Mouse (Mus musculus): ENCODE measurements at regions not wholly inside any gene's neighbourhood (a gene's known extent, or its start where the extent isn't known, plus 50 kb on each side); places are given as distances from the start of the nearest gene placed in this dataset.

DNA sequence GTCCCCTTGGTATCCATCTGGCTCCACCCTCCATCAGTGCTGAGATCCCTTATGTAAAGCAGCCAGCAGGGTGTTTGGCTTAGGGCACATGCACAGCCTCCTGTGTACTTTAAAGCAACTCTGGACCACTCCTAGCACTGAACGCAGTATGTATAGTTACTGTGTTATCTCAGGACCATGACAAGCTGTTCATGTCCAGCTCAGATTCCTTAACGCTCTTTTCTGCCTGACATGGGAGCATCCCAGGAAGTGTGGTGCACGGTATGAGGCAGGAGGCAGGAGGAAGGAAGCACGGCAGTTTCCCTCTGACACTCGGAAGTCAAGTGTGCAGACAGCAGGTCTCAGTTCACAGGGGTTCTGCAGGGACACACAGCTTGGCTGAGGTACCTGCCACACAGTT, 163.1 kb upstream of the Msx2 start:
- 80% methylated on average over 5 of the region's 5 CpGs for WGBS
- no peak for ATAC-seq (ENCODE audit: low FRiP score, low read depth)
- Histone ChIP-seq H3K4me2 (no peak overlapping the region), H3K9ac (no peak overlapping the region), H3K4me1 (replicated peaks) (0 out of 2 replicates have a peak, but pooled peaks cover 4% of the 10 kb centered on the region), H3K27me3 (no peaks in the 10 kb centered on the region), H3K9me3 (no peaks in the 10 kb centered on the region), H3K4me3 (no peak overlapping the region), H3K36me3 (no peaks in the 10 kb centered on the region), H3K27ac (replicated peaks) (no peak overlapping the region)

DNA sequence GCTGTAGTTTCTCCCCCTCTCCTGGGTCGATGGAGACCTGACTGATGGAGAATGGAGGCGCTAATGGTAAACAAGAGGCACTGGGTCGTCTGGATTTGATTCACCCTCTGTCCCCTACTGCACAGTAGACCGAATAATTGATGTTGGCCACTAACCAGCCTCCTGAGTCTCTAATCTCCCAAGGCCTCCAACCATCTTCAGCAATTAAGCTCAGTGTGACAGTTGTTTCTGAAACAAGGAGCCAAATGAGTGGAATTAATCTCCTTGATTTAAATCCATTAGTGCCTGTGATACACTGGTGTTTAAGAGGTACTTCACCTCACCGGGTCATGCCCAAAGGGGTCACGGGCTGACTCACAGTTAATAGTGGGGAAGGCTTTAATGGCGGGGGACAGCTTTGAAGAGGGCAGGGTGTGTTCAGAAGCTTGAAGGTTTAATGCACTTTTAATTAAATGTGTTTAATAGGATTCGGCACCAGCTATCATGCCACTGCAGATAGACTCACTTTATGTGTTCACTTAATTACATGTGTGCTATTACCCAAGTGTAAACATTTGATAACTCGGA, 161.8 kb upstream of the Msx2 start:
- WGBS, result 47% methylated on average over 9 of the region's 9 CpGs
- Histone ChIP-seq H3K36me3 (no peaks in the 10 kb centered on the region), H3K9me3 (no peaks in the 10 kb centered on the region), H3K27ac (replicated peaks) (no peak overlapping the region), H3K4me2 (no peak overlapping the region), H3K4me3 (no peak overlapping the region), H3K4me1 (replicated peaks) (0 out of 2 replicates have a peak, but pooled peaks cover 2% of the 10 kb centered on the region), H3K9ac (no peak overlapping the region), H3K27me3 (peaks cover 3% of the 10 kb centered on the region; the same call in 1 of the 2 replicates)
- peak; percentile 71 for ATAC-seq (ENCODE audit: low FRiP score, low read depth)

DNA sequence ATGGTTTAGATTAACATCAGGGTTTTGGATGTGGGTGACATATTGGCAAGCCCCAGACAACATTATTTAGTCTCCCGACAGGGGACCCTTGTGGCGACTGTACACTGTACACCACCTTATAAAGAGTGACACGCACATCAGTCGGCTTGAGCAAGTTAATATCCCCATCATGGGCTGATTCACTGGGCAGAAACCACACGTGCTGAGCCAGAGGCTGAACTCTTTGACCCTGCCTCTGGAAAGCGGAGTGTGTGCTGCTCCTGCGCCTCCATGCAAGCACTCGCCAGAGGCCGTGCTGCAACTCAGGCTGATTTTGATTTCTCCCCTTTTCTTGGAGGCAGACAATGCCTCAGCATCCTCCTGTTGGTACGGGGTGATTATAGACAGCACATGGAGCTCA, 125.2 kb upstream of the Msx2 start:
- Histone ChIP-seq H3K4me1 (replicated peaks) (no peaks in the 10 kb centered on the region), H3K4me2 (no peak overlapping the region), H3K9me3 (no peaks in the 10 kb centered on the region), H3K36me3 (no peaks in the 10 kb centered on the region), H3K27me3 (no peaks in the 10 kb centered on the region), H3K9ac (no peak overlapping the region), H3K27ac (replicated peaks) (no peak overlapping the region), H3K4me3 (no peak overlapping the region)
- no peak for ATAC-seq (ENCODE audit: low FRiP score, low read depth)
- WGBS, result 56% methylated on average over 10 of the region's 10 CpGs

DNA sequence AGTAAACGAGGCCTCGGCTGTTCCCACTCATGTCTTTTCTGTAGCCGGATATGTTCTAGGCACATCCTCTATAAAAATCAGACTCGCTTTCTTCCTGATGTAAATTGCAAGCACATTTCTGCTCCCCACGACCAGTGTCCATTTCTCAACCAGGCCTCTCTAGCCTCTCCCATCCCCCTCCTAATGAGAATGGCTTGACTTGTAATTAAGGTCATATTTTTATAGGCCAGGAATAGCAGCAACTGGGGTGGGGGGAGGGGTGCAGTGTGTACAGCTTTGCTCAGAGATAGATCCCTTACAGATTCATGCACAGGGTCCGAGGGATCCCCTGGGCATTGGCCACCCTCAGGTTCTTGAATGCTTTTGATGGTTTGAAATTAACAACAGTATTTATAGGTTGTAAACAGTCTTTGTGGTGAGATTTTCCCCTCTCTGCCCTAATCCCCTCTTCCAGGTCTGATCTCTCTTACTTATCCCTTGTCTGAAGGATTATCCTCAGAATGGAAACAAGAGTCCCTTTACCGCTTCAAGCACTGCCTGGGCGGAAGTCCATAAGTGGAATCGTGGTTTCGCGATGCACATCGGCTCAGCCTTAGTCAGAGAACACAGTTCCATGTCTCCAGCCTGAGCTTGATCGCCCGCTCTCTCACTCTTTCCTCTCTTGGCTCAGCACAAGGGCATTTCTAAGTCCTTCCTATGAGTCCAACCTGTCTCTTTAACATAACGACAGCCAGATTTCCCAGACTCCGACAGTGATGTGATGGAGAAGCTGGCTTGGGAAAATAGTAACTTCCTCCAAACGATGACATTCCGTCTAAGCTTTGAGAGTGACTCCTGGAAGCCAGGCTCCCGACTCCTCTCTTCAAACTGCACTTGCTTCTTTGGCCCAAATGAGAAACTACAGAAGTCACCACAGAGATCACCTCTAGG, 124.3 kb upstream of the Msx2 start:
- ATAC-seq (ENCODE audit: low FRiP score, low read depth), result no peak
- Histone ChIP-seq H3K27me3 (no peaks in the 10 kb centered on the region), H3K27ac (replicated peaks) (no peak overlapping the region), H3K4me2 (no peak overlapping the region), H3K4me1 (replicated peaks) (no peaks in the 10 kb centered on the region), H3K4me3 (no peak overlapping the region), H3K36me3 (no peaks in the 10 kb centered on the region), H3K9ac (no peak overlapping the region), H3K9me3 (no peaks in the 10 kb centered on the region)
- 87% methylated on average over 19 of the region's 19 CpGs for WGBS

DNA sequence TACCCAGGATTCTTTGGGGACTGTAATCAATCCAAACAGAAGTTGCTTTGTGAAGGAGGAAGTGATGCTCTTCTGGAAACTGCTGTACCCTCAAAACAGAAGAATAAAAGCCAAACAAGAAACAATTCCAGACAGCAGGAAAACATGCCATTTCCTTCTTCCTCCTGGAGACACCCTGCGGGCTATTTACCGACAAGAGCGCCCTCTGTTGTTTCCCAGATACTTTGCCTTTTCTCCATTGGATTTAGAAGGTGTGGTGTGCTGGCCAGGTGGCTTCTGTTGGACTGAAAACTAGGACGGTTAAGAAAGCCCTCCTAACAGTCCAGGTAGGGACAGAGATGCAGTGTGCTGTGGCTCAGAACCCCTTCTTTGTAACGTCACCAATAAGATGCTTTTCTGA, 119.9 kb upstream of the Msx2 start:
- no peak overlapping the region for H3K27ac ChIP-seq (replicated peaks)
- H3K9me3 ChIP-seq, result no peaks in the 10 kb centered on the region
- H3K4me3 ChIP-seq, result no peak overlapping the region
- no peaks in the 10 kb centered on the region for H3K36me3 ChIP-seq
- H3K4me2 ChIP-seq, result no peak overlapping the region
- H3K9ac ChIP-seq, result no peak overlapping the region
- ATAC-seq (ENCODE audit: low FRiP score, low read depth), result no peak
- no peaks in the 10 kb centered on the region for H3K4me1 ChIP-seq (replicated peaks)
- no peaks in the 10 kb centered on the region for H3K27me3 ChIP-seq
- 16% methylated on average over 5 of the region's 5 CpGs for WGBS

DNA sequence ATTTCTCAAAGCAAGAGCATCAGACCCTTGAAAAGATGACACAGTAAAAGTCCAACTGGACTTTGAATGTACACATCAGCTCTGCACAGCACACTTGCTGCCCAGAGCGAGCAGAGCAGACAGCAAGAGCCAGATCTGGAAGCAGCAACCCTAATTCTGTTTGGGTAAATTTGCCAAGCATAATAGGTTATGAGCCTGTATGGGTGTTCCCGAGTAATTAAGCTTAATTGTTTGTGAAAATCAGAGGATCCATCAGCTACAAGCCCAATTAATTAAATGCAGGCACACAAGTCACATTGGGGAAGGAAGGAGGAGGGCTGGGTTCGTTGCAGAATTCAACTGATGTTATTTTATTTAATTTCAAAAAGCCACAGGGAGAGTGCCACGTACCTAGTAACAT, 113.9 kb upstream of the Msx2 start:
- WGBS, result 54% methylated on average over 4 of the region's 4 CpGs
- Histone ChIP-seq H3K9ac (no peak overlapping the region), H3K4me2 (no peak overlapping the region), H3K27ac (replicated peaks) (no peak overlapping the region), H3K4me3 (no peak overlapping the region), H3K9me3 (no peaks in the 10 kb centered on the region), H3K27me3 (no peaks in the 10 kb centered on the region), H3K36me3 (no peaks in the 10 kb centered on the region), H3K4me1 (replicated peaks) (no peaks in the 10 kb centered on the region)
- no peak for ATAC-seq (ENCODE audit: low FRiP score, low read depth)

DNA sequence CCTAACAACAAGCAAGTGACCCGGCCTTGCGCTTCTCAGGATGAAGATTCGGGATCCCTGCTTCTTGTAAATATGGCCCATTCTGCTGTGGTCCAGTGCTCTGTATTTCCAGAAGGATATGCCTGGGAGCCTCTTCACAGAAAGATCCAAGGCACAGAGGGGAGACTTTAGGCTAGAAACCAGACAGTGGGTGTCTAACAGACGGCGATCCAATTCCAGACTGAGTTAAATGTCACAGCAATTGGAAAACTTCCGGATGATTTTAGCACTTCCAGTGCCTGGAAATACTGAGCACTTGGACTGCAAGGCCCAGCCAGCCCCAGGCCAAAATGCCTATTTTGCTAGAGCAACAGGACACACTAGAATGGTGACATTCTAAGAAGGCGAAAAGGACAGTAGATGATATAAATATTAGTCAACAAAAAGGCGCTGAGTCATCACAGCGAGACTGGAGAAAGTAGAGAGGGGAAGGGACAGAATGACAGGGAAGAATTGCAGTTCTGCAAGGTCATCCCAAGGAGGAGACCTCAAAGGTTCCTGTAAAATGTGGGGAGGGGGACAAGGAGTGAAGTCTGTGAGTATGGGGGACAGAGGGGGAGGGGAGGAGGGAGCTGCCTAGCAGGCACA, 111.7 kb upstream of the Msx2 start:
- no peaks in the 10 kb centered on the region for H3K4me1 ChIP-seq (replicated peaks)
- no peak for ATAC-seq (ENCODE audit: low FRiP score, low read depth)
- H3K27me3 ChIP-seq, result no peaks in the 10 kb centered on the region
- no peak overlapping the region for H3K9ac ChIP-seq
- no peak overlapping the region for H3K4me3 ChIP-seq
- no peaks in the 10 kb centered on the region for H3K36me3 ChIP-seq
- no peaks in the 10 kb centered on the region for H3K9me3 ChIP-seq
- no peak overlapping the region for H3K27ac ChIP-seq (replicated peaks)
- WGBS, result 89% methylated on average over 9 of the region's 9 CpGs
- no peak overlapping the region for H3K4me2 ChIP-seq

DNA sequence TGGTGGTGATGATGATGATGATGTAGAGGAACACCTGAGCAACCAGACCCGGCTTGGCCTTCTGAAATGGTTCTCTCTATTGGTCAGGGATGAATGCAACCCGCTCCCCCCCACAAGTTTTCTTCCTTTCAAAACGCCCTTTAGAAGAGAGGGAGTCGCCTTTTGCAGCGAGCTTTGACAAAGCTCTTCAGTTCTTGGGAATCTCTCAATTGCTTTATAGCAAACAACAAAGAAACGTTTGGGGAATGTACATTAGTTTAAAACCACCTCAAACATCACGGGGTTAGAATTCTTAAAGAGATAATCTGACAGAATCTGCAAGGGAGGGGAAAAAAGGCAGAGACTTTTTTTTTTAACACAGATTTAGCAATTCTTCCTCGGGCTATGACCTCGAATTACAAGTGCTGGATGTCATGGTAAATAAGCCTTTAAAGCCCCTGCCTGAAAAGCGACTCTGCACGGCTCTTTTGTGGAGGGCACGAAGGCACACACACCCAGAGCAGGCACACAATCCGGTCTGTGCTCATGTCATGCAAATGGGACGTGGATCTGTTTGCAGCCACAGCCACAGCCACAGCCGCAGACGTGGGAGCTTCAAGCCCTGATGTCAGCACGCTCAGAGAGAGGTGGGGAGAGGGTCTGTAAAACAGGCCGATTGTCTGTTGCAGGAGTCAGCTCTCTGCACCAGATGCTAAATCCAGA, 81.2 kb upstream of the Msx2 start:
- no peaks in the 10 kb centered on the region for H3K9me3 ChIP-seq
- H3K9ac ChIP-seq, result 0 out of 2 replicates have a peak overlapping the region, but pooled peaks have one; percentile 13
- no peaks in the 10 kb centered on the region for H3K36me3 ChIP-seq
- peaks cover 13% of the 10 kb centered on the region for H3K4me1 ChIP-seq (replicated peaks)
- no peaks in the 10 kb centered on the region for H3K27me3 ChIP-seq
- H3K4me2 ChIP-seq, result peak overlapping the region; percentile 33
- peak; percentile 51; the same call in 1 of the 2 replicates for ATAC-seq (ENCODE audit: low FRiP score, low read depth)
- H3K27ac ChIP-seq (replicated peaks), result no peak overlapping the region
- 15% methylated on average over 18 of the region's 18 CpGs for WGBS
- no peak overlapping the region for H3K4me3 ChIP-seq

DNA sequence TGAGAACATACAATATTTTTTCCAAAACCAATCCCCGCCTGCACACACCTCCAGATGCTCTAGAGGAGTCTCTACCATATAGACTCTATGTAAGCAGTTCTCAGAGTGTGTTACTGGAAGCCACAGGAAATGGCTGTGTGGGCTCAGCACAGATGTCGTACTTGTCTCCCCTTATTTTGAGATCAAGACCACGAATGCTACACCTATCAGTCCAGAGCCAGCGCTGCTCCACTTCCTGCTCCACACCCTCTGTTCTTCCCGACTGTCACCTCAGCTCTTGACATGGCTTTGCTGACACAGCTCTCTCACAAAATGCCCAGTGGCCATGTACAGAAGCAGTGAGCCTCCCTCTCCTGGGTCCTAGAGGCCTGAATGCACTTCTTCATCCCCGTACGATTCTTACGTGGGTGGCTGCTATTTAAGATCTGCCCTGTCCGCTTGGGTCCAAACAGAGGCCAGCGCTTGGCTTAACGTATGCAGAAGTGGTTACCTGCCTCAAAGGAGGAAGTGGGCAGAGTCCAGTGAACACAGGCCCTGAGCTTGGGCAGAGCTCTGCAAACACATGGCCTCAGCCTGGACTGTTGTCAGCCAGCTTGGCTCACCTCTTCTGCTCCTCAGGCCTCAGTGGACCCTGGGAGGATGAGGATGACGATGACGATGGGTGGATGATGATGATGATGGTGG, 80.5 kb upstream of the Msx2 start:
- no peaks in the 10 kb centered on the region for H3K27me3 ChIP-seq
- H3K4me2 ChIP-seq, result no peak overlapping the region
- H3K36me3 ChIP-seq, result no peaks in the 10 kb centered on the region
- no peak overlapping the region for H3K27ac ChIP-seq (replicated peaks)
- 71% methylated on average over 13 of the region's 13 CpGs for WGBS
- ATAC-seq (ENCODE audit: low FRiP score, low read depth), result no peak
- H3K9me3 ChIP-seq, result no peaks in the 10 kb centered on the region
- H3K4me3 ChIP-seq, result no peak overlapping the region
- peaks cover 13% of the 10 kb centered on the region for H3K4me1 ChIP-seq (replicated peaks)
- no peak overlapping the region for H3K9ac ChIP-seq

DNA sequence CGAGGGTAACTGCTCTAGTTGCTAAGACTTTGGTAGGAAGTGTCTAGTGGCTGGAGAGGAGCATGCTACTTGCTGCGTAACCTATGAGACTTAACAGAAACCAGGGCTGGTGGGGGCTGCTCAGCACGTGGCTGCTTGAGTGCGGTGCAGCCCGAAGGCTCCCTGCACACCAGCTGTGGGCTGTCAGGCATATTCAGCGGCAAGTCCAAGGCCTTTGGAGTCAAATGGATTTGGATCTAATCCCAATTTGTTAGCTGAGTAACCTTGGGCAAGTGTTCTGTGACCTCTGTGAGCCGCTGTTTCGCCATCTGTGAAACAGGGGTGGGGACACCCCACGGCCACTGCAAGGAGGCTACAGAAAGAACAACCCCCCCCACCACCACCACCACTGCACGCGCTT, 75.5 kb upstream of the Msx2 start:
- H3K27ac ChIP-seq (replicated peaks), result no peak overlapping the region
- 58% methylated on average over 11 of the region's 11 CpGs for WGBS
- ATAC-seq (ENCODE audit: low FRiP score, low read depth), result no peak

DNA sequence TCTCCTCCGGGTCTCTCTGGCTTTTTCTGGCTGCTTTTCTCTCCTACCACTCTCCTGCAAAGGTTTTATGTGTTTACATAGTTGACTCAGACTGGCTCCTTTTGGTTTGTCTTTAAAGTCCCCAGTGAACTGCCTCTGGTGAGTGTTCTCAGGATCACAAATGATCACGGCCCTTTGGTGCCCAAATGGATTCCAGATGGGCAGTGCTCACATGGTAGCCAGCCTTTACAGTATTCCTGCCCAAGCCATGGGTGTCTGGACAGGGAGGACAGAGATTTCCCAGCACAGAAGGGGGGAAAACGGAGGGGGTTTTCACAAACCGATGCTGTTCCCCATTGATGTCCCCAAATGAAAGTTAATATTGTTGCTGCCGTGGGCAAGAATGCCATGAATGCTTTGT, 70.4 kb upstream of the Msx2 start:
- no peaks in the 10 kb centered on the region for H3K27me3 ChIP-seq
- no peaks in the 10 kb centered on the region for H3K9me3 ChIP-seq
- ATAC-seq (ENCODE audit: low FRiP score, low read depth), result no peak
- no peak overlapping the region for H3K4me2 ChIP-seq
- H3K9ac ChIP-seq, result no peak overlapping the region
- no peak overlapping the region for H3K27ac ChIP-seq (replicated peaks)
- WGBS, result 70% methylated on average over 5 of the region's 5 CpGs
- H3K36me3 ChIP-seq, result no peaks in the 10 kb centered on the region
- no peak overlapping the region for H3K4me3 ChIP-seq
- no peaks in the 10 kb centered on the region for H3K4me1 ChIP-seq (replicated peaks)

More for the DNA sequence above, 75.5 kb upstream of the Msx2 start:
- no peaks in the 10 kb centered on the region for H3K9me3 ChIP-seq
- no peak overlapping the region for H3K4me3 ChIP-seq
- H3K27me3 ChIP-seq, result no peaks in the 10 kb centered on the region
- H3K9ac ChIP-seq, result no peak overlapping the region
- H3K4me1 ChIP-seq (replicated peaks), result no peaks in the 10 kb centered on the region
- H3K4me2 ChIP-seq, result no peak overlapping the region
- H3K36me3 ChIP-seq, result no peaks in the 10 kb centered on the region

All from hindbrain, embryonic 15.5 days (tissue).